Mouse (Mus musculus) kidney, postnatal 25 days (tissue): ENCODE results near the gene Apoa5.

Source experiments
- DNase-seq, 2 experiments: peaks; one replicate each; pipeline ENCODE4 v3.0.0; 2021; ENCODE audit warnings: mixed read lengths in 2 of 2

The Apoa5 gene

DNA sequence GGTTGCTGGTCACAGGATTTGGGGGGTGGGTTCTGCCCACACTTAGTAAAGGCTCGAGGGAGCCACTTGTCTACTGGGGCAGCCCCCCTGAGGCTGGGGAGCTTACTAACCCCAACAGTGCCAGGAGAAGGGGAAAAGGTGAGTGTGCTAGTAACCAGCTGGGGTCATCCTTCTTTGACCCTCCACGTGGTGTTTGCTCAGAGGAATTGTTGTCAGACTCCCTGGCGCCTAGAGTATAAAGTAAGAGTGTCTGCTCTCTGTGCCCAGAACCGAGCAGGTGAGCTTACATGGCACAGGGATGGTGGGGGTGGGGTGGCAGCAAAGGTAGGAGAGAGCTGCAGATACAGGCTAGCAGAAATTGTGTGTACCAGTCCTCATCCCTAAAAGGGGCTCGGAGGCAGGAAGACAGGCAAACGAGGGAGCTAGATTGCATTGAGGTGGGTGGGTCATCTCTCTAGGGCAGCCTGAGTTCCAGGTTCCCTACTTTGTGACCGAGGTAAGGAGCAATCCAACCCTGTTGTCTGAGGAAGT lies at the start of gene Apoa5:
Apoa5 (plus strand) TSS at position 291 of the 531 bp plus-strand sequence.
- DNase-seq: no peak

DNA sequence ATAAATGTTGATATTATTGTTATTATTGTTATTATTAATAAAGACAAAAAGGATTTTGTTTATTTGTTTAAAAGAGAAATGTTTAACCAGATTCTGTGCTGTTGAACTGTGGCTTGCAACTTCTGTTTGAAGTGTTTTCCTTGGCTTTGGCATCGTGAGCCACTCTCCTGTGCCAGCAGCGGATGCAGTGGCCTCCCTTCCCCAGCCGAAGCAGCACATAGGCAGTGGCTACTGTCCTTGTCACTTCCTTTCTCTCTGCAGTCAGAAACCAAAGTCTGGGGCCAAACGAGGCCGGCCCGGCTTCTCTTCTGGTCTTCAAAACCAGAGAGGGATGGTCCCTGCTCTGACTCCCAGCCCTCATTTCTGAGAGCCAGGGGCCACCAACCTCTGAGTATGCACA lies 45.3 kb upstream of the Apoa5 start:
- DNase-seq: peak; percentile 31 to 61

DNA sequence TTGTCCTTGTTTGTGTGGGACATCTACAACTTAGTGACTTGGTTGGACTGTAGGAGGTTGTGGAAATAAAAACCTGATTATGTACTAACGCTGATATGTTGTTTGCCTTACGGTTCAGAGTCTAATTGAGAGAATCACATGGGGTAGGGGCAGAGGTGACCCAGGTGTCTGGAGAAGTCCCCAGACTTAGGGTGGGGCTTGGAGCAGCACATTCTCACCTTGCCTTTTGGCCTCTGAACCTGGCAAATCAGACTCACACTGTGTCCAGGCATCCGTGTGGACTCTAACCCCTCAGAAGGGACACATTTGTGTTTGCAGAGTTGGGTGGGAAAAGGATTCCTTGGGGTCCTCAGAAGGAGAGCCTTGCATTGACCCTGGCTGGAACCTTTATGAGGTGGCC lies 44.3 kb upstream of the Apoa5 start:
- DNase-seq: peak in 1 of 2 experiments; percentile 61

DNA sequence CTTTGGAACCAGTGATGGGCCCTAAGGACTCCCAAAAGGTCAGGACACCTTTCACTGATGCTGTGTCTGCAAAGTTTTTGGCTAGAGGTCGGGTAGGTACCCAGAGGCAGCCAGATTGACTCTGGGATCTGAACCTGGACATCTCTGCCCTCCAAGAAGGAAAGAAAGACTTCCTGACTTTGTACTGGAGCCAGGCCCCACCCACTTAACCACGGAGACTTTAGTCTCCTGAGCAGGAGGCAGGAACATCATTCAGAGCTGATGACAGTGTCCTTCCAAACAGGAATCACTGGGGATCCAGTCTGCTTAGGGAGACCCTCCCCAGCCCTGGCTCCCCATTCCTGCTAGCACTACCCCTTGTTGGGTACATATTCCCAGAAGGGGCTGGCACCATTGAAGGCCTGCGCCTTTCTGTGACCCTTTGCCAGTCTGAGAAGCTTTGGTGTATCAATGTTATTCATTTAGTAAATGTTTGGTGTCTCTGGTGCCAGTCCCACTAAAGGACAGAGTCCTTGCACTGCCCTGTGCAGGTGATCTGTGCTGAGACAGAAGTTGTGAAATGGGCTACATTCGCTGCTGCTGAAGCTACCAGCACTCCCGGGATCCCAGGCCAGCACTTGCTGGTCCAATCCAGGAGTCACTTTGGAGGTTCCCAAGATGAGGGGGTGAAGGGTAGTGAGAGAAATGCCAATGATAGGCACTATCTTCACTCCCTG lies 43.3 kb upstream of the Apoa5 start:
- peak; percentile 38 to 59 for DNase-seq

DNA sequence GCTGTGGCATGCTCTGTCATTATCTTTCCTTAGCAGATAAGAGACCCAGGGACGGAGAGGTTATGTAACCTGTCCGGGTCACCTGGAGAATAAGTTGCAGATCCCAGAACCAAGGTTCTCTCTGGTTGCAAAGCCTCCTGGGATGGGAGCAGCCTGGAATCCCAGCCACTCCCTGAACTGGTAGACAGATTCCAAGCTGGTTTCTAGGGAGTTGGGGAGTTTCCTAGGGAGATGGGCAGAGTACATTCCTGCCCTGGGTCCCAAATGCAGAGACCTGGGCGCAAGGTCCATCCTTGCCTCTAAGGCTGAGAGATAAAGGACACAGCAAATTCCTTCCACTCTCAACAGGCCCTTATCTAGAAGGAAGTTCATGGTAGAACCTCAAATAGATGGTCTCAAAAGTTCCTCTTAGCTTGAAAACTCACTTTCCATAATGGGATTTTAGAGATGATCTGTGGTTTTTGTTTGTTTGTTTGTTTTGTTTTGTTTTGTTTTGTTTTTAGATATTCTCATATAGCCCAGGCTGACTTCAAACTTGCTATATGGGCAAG lies 41.3 kb upstream of the Apoa5 start:
- DNase-seq: no peak

DNA sequence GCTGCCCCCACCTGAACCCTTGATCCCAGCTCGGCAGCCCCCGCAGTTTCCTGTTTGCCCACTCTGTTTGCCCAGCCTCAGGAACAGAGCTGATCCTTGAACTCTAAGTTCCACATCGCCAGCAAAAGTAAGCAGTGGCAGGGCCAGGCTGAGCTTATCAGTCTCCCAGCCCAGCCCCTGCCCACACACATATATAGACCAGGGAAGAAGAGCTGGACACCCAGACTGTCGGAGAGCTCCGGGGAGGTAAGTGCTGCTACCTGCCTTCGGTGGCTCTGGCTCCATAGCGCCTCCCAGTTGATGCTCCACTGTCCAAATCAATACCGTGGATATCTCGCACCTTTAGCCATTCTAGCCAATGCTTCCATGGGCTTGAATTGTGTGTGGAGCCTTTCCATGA lies 39.9 kb upstream of the Apoa5 start, which contains the start of gene Apoa1:
Apoa1 (plus strand) TSS at position 90 of the 400 bp plus-strand sequence.
- DNase-seq: no peak

DNA sequence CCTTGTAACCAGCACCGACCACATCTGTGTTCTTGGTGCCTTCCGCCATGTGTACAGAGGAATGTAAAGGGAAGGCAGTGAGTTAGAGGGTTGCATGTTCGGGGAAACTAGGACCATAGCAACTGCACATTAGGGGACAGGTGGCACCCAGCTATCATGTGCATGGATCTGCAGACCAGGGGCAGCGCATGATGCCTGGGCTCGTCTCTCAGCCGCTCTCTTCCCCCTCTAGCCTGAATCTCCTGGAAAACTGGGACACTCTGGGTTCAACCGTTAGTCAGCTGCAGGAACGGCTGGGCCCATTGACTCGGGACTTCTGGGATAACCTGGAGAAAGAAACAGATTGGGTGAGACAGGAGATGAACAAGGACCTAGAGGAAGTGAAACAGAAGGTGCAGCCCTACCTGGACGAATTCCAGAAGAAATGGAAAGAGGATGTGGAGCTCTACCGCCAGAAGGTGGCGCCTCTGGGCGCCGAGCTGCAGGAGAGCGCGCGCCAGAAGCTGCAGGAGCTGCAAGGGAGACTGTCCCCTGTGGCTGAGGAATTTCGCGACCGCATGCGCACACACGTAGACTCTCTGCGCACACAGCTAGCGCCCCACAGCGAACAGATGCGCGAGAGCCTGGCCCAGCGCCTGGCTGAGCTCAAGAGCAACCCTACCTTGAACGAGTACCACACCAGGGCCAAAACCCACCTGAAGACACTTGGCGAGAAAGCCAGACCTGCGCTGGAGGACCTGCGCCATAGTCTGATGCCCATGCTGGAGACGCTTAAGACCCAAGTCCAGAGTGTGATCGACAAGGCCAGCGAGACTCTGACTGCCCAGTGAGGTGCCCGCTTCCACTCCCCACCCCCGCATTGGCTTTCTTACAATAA lies 38.6 kb upstream of the Apoa5 start:
- peak; percentile 89 to 93 for DNase-seq

DNA sequence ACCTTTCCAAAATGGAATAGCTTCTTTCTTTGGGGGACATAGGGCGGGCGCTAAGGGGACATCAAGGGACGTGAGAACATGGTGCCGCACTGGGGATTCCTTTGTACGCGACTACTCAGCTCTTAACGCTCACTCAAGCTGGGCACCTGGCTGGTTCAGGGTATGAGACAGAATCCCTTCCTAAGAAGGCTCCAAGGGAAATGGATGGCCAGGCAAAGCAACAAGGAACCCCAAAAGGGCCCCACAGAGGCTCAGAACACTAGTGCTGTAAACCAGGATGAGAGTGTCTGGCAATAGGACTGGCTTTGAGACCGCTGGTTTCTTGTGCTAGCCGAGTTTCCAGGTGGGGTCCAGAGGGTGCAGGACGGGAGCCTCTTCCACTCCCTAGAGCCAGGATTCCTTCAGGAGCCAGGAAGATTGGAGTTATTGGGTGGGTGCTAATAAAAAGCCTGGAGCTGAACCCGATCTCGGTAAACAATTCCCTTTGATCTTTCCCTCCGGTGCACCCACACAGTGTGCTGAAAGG lies 37.9 kb upstream of the Apoa5 start:
- no peak for DNase-seq

DNA sequence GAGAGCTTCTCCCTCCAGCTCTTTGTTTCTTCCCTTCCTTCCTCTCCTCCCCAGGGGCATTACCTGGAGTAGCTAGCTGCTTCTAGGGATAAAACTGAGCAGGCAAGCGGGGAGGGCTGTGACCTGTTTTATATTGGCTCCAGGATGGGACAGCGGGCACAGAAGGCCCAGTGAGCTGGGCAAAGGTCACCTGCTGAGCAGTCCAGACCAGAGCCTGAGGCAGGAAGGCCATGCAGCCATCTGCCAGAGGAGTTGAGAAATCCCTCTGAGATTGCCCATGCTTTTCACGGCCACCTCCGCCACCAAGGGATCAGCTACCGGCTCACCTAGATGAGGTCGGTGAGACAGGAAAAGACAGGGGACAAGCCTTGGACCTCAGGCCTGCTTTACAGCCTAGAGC lies 33.2 kb upstream of the Apoa5 start:
- peak; percentile 65 to 89 for DNase-seq

DNA sequence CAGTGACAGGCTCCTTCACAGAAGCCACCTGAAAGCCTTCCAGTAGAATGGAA lies 33.0 kb upstream of the Apoa5 start, which contains the start of gene Apoc3:
Apoc3 (minus strand) TSS at position 41 of the 53 bp plus-strand sequence.
- no peak for DNase-seq

DNA sequence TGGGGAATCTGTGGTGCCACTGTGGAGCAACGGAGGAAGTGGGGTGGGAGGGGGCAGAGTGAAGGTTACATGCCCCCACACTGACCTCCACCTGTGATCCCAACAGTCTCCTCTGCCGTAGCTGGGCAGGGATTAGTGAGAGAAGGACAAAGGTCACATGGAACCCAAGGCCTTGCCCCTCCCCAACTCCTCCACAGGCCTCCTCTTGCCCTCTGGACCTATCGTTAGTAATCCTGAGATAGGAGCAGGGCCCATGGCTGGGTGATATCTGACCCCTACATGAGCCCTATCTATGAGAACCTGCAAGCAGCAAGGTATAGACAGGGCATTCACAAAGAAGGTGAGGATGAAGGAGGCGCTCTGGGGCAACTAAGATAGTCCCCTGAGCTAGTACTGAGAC lies 32.8 kb upstream of the Apoa5 start:
- DNase-seq: peak; percentile 38 to 69

DNA sequence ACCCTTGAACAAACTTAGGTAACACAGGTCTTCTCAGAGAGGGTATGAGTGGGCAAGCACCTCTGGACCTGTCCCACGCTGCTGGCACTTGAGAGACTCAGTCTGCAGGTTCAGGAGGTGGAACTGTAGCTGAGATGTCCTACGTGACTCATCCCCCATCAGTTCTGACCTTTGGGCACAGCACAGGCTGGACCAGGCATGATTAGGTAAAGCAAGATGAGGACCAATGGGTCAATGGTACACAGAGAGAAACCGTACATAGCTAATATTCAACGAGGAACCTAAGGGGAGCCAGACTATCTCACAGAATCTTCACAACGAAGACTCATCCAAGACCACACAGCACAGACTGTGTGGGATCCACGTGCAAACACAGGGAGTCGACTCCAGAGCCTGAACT lies 29.6 kb upstream of the Apoa5 start:
- no peak for DNase-seq

DNA sequence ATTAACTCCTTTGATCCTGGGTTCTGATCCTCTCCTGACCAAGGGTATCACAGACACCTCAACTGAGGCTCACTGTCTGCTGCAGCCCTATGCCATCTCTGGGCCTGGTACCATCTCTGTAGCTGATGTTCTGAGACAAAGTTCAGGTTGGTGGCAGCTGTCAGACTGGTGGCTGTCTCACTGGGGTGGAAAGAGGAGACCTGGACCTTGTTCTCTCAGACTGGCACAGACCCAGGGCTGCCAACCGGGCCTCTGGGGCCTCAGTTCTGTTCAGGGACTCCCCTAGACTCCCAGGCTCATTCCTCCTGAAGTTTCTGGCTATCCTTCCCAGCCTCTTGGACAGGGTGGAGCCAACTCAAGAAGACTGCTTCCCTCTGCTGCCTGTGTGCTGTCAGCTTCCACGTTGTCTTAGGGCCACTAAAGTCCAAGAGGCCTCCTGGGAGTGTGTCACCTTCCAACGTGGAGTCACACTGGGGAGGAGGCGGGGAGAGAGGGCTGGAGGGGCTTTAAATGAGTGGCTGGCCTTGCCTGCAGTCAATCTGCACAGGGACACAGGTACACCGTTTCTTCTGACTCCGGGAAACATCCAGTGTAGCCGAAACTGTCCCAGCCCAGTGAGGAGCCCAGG lies 27.8 kb upstream of the Apoa5 start, which contains the start of gene Apoa4:
Apoa4 (plus strand) TSS at position 171 of the 628 bp plus-strand sequence.
- DNase-seq: peak; percentile 59 to 77

DNA sequence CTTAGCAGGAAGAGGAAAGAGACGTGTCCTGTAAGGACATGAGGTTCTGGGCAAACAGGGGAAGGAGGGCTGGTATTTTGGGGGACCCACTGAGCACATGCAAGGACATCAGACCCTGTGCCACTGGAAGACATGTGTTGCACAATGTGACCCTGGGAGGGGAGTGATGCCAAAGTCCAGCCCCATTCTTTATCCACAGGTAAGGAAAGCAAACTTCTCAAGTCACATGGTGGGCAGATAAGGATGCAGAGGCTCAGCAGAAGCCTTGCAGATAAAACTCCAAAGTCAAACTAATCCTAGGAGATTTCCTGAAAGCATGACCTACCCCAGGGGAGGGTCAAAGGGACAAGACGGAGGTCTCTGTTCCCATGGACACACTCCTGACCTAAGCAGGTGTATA lies 26.6 kb upstream of the Apoa5 start:
- no peak for DNase-seq

DNA sequence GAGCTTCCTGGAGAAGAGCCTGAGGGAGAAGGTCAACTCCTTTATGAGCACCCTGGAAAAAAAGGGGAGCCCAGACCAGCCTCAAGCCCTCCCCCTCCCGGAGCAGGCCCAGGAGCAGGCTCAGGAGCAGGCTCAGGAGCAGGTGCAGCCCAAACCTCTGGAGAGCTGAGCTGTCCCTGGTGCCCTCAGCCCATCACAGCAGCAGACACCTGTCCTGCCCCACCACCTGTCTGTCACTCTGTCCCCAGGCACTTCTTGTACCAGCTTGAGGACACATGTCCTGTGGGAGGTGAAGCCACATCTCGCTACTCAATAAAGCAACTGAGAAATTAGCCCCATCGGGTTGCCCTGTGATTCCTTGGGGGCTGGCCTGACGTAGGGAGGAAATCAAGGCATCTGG lies 25.3 kb upstream of the Apoa5 start:
- no peak for DNase-seq

DNA sequence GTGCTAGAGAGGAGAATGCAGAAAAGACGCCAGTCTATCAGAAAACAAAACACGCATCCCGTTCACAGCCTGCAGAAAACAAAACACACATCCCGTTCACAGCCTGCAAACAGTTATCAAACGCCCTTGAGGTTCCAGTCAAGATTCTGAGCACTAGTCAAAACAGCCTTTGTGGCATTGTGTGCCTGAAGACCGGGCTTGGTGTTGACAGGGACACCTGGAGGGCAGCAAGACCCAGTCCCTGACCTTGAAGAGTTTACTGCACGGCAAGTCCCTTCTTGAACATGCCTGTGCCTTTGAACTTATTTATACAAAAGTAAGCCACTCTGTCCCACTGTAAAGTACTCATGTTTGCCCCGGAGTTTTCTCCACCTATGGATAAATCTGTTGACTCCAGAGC lies 24.8 kb upstream of the Apoa5 start:
- no peak for DNase-seq

DNA sequence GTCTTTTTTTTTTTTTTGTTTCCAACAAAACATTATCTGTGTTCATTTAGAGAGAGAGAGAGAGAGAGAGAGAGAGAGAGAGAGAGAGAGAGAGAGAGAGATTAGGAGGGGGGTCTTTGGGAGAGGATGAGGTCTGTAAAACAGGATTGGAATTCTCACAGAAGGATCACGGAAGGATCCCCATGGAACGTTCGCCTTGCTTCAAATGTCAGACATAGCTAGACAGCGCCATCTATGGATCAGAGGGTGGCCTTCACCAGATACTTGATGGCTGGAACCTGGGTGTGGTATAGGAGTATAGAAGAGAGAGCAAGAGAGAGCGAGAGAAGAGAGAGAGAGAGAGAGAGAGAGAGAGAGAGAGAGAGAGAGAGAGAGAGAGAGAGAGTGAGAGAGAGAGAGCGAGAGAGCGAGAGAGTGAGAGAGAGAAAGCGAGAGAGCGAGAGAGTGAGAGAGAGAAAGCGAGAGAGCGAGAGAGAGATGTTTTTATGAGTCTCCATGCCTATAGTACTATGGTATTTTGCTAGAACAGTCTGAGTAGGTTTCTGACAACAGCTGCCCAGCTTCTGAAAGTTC lies 21.6 kb upstream of the Apoa5 start:
- DNase-seq: peak; percentile 58 to 79

DNA sequence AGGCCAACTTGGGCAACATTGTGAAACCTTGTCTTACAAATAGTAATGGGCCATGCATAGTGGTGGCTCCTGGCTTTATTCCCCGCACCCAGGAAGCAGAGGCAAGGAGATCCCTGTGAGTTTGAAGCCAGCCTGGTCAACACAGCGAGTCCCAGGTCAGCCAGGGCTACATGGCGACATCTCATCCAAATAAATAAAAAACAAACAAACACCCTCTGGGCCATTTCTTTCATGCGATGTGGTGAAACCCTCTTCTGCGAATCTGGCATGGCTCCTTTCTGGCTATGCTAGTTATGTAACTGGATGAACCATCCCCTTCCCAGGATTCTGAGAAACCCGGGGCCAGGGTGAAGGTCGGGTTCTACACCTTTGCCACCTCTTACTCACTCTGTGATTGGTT lies 12.3 kb upstream of the Apoa5 start:
- DNase-seq: no peak

DNA sequence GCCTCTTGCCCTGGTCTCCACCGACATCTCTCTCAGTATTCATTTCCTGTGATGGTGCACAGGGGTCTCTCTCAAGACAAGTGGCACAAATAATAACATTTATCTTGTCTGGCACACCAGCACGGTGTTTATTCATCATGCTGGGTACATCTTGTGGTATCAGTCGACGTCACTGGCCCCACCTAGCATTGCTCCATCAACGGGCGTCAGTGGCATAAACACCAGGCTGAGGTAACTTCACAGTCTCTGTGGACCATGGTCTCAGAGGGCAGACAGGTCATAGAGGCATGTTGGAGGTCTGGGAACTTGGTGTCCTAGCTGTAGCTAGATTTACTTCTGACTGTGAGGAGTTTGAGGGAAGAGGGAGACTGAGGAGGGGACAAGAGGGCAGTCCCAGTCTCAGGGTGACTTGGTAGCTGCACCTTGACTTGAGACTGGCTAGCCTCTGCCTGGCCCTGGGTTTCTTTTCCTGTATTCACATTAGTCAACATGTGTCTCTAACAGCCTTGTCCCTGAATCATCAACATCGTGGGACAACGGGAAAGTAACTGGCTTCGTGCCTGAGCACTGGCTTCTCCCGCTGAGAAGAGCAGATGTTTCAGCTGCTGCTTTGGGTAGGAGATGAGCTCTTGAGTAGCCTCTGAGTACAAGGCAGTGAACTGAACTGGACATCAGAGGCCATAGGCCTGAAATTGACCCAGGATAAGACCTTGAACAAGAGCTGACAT lies 11.6 kb upstream of the Apoa5 start:
- no peak for DNase-seq

DNA sequence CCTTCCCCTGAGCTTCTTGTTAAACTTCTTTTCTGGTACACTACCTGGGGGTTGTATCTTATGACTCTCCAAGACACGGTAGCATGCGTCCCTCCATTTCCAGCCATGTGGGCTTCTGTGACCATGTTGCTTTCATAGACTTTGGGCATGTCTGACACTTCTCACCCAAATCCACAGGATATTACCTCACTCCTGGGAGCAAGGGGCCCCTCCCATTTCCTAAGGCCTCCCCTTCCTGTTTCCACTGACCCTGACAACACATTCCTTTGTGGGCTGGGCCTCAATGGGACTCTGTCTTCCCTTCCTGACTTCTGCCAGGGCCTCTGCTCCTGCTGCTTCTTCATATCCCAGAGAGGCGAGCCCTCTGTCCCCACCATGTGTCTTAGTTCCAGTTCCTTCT lies 10.9 kb upstream of the Apoa5 start:
- DNase-seq: no peak

DNA sequence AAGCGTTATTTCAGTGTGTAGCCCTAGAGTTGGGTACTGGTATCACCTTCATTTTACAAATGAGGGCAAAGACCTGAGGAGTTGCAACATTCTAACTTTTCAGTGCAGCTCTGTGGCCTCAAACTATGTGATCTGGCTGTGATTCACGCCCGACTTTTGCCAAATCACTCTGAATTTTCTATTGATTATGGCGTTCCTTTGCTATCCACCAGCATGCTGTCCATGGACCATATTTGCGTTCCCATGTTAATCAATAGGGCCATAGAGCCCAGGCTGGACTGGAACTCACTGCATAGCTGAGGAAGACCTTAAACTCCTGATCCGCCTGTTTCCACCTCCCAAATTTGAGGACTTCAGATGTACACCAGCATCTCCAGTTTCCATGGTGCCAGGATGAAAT lies 9.3 kb upstream of the Apoa5 start:
- DNase-seq: no peak

DNA sequence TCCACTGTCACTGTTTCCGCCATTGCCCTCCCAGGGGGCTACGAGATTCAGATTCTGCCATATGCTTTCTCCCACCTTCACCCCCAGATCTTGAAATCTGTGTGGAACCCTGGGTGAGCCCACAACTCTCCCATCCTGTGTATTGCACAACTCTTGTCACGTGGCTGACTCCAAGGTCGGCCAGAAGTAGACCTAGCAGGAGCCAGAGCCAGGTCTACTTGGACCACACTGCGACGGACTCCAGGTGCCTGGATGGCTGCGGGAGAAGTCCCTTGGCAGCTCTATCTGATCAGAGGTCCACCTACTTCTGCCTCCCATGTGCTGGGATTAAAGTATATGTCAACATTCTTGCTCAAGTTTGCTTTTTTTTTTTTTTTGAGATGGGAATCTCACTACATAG lies 7.3 kb upstream of the Apoa5 start:
- DNase-seq: no peak
